ENCODE assay signal across 12 mouse cellular contexts in genomic region chr12:26802542-26802941, GRCm38 (mm10).
A peak's percentile ranks its signal among the peaks of the same experiment; 100 is the strongest.
DNase-seq lines count a peak whose midpoint lies in the region; ATAC-seq and TF ChIP-seq lines count a peak whose summit lies in the region.
"Had no signal": no experiment of that assay in that cellular context is flagged by ENCODE, and none has a peak within 500 bp of the region (broad histone marks: within the 10 kb centered on the region; RNA-seq: fewer than 3 reads in every experiment).

No protein-coding gene starts in this region.

- H3K36me3 ChIP-seq in embryonic facial prominence, embryonic 14.5 days (ENCODE audit: control insufficient read depth, insufficient read depth, low read length) = no peaks in the 10 kb centered on the region
- no peaks in the 10 kb centered on the region for H3K36me3 ChIP-seq in midbrain, embryonic 15.5 days (replicated peaks)
- H3K36me3 ChIP-seq: liver, embryonic 13.5 days had no signal

- no peak overlapping the region for H3K9ac ChIP-seq in embryonic facial prominence, embryonic 14.5 days (ENCODE audit: low read depth, low read length)
- H3K9ac ChIP-seq in midbrain, embryonic 15.5 days = no peak overlapping the region
- H3K9ac ChIP-seq: liver, embryonic 13.5 days had no signal

- H3K4me1 ChIP-seq in cerebellum, adult 2 months (ENCODE audit: control insufficient read depth, insufficient read depth, low read length) = no peaks in the 10 kb centered on the region; the same call in none of the 2 replicates
- peaks cover 8% of the 10 kb centered on the region; the same call in 1 of the 2 replicates for H3K4me1 ChIP-seq in embryonic facial prominence, embryonic 14.5 days (ENCODE audit: control insufficient read depth, insufficient read depth, low read length)
- peaks cover 2% of the 10 kb centered on the region; the same call in 1 of the 2 replicates for H3K4me1 ChIP-seq in midbrain, embryonic 15.5 days
- H3K4me1 ChIP-seq: liver, embryonic 13.5 days had no signal

- DNase-seq in cerebellum, adult 2 months = peak; percentile 52 to 84
- peak; percentile 55 for DNase-seq in embryonic facial prominence, embryonic 14.5 days (ENCODE audit: low spot score)
- DNase-seq in layer of hippocampus, adult 11-12 months (ENCODE audit: low spot score) = peak; percentile 71
- no peak for DNase-seq in gastrocnemius, postnatal 10 days
- DNase-seq in lung, adult 18-20 months = no peak
- no peak for DNase-seq in heart, adult 11 months
- DNase-seq: adrenal gland, postnatal 10 days; heart, adult 2 months; liver, embryonic 13.5 days; thymus, postnatal 25 days had no signal

- 0 out of 2 replicates have a peak, but pooled peaks have one; percentile 65 for ATAC-seq in embryonic facial prominence, embryonic 14.5 days (ENCODE audit: low read depth)
- ATAC-seq in midbrain, embryonic 15.5 days (replicated peaks) = peak; percentile 72
- ATAC-seq in erythroid progenitor cell, adult 5-6 weeks (replicated peaks; ENCODE audit: low FRiP score, poor library complexity, severe bottlenecking) = no peak

- H3K27ac ChIP-seq in cerebellum, adult 2 months (ENCODE audit: insufficient read depth, low read length) = no peak overlapping the region
- no peak overlapping the region for H3K27ac ChIP-seq in embryonic facial prominence, embryonic 14.5 days (replicated peaks; ENCODE audit: low read depth, low read length)
- H3K27ac ChIP-seq in midbrain, embryonic 15.5 days = no peak overlapping the region; the same call in 1 of the 2 replicates
- H3K27ac ChIP-seq: heart, adult 2 months; liver, embryonic 13.5 days had no signal

- no peak for TF ChIP-seq CTCF in cerebellum, adult 2 months (IDR thresholded peaks at IDR 0.05; ENCODE audit: borderline replicate concordance, insufficient read depth, low read depth, low read length)

- TF ChIP-seq POLR2A in cerebellum, adult 2 months (IDR thresholded peaks at IDR 0.05; ENCODE audit: borderline replicate concordance, insufficient read depth, low read length) = no peak

- 16% methylated on average over 5 of the region's 5 CpGs for WGBS in cerebellum, adult 2 months
- 75% methylated on average over 5 of the region's 5 CpGs for WGBS in embryonic facial prominence, embryonic 14.5 days
- 41% methylated on average over 5 of the region's 5 CpGs for whole genome bisulfite sequencing in midbrain, embryonic 15.5 days

- H3K27me3 ChIP-seq in cerebellum, adult 2 months (ENCODE audit: control insufficient read depth, insufficient read depth, low read length) = no peaks in the 10 kb centered on the region
- no peaks in the 10 kb centered on the region for H3K27me3 ChIP-seq in embryonic facial prominence, embryonic 14.5 days (replicated peaks; ENCODE audit: control insufficient read depth, insufficient read depth, low read length)
- no peaks in the 10 kb centered on the region for H3K27me3 ChIP-seq in midbrain, embryonic 15.5 days (replicated peaks)
- H3K27me3 ChIP-seq: liver, embryonic 13.5 days had no signal

- H3K4me2 ChIP-seq in embryonic facial prominence, embryonic 14.5 days (ENCODE audit: low read depth, low read length) = no peak overlapping the region
- H3K4me2 ChIP-seq in midbrain, embryonic 15.5 days = no peak overlapping the region
- H3K4me2 ChIP-seq: liver, embryonic 13.5 days had no signal

- no peak overlapping the region for H3K4me3 ChIP-seq in cerebellum, adult 2 months (replicated peaks; ENCODE audit: insufficient read depth, low read depth, low read length)
- H3K4me3 ChIP-seq in embryonic facial prominence, embryonic 14.5 days (ENCODE audit: low read depth, low read length) = no peak overlapping the region
- H3K4me3 ChIP-seq in midbrain, embryonic 15.5 days = no peak overlapping the region
- H3K4me3 ChIP-seq: heart, adult 2 months; liver, embryonic 13.5 days had no signal

- no peaks in the 10 kb centered on the region for H3K9me3 ChIP-seq in embryonic facial prominence, embryonic 14.5 days (ENCODE audit: control insufficient read depth, low read length)
- no peaks in the 10 kb centered on the region for H3K9me3 ChIP-seq in midbrain, embryonic 15.5 days
- H3K9me3 ChIP-seq: liver, embryonic 13.5 days had no signal

Comparison
In these comparisons a context has a peak if more than half of its experiments do, and no peak if none do; other contexts are left out.
1. DNase-seq: peak in cerebellum, adult 2 months (2 of 2), embryonic facial prominence, embryonic 14.5 days (single experiment) and layer of hippocampus, adult 11-12 months (single experiment); none in gastrocnemius, postnatal 10 days (single experiment), lung, adult 18-20 months (0 of 2) and heart, adult 11 months (single experiment).